Mouse (Mus musculus): Measurements from ENCODE around the gene Gm7544.

DNA sequence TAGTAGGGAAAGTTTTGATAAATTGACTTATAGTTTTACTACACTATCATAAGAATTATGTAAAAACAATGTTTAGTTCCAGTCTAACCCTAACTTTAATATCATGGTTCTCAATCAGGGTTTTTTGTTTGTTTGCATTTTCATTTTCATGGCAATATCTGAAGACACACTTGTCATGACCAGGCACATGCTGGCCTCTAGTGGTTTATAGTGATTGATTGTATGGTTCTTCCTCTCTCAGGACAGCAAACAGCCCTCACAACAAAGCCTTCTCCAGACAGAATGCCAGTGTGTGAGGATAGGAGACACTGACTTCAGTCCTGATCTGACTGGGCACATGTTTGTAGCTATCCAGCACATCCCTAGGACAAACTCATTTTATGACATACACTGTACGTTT lies 17.4 kb upstream of the Gm7544 start:
- TF ChIP-seq CTCF (IDR thresholded peaks at IDR 0.05; ENCODE audit: control insufficient read depth, insufficient read depth, low read length) (no peak), POLR2A (IDR thresholded peaks at IDR 0.05; ENCODE audit: borderline replicate concordance, control insufficient read depth, low read depth, low read length) (no peak)

Data from bone marrow, adult 2 months (tissue).